Mouse (Mus musculus): ENCODE results near the gene Agbl1.
"Not testable (repeated sequence)": the region's sequence is repeated elsewhere in the genome, so short reads cannot be mapped to it uniquely, and the experiment has no call there.

The Agbl1 gene

GRCm38 (mm10) chr7:76229311-76229937 is at the start of gene Agbl1:
Agbl1 (plus strand) TSS chr7:76229887.
- no peak for DNase-seq (ENCODE audit: low spot score in 2 of 2)

- peak; percentile 58 to 80 for DNase-seq (ENCODE audit: low spot score in 2 of 2)
These were observed 44.6 kb upstream of the Agbl1 start for GRCm38 (mm10) chr7:76185005-76185658.

- peak; percentile 27 to 43 for DNase-seq (ENCODE audit: low spot score in 2 of 2)
These were observed 44.0 kb upstream of the Agbl1 start for GRCm38 (mm10) chr7:76185681-76186121.

- no peak for DNase-seq (ENCODE audit: low spot score in 2 of 2)
These were observed 11.1 kb upstream of the Agbl1 start for GRCm38 (mm10) chr7:76218546-76218945.

- DNase-seq (ENCODE audit: low spot score in 2 of 2): peak; percentile 30 to 39
These were observed 9.8 kb upstream of the Agbl1 start for GRCm38 (mm10) chr7:76219797-76220469.

- no peak for DNase-seq (ENCODE audit: low spot score in 2 of 2)
These were observed 7.0 kb upstream of the Agbl1 start for GRCm38 (mm10) chr7:76222691-76223090.

GRCm38 (mm10) chr7:76228881-76229280 is 806 bp upstream of the Agbl1 start:
- DNase-seq (ENCODE audit: low spot score in 2 of 2): no peak

- DNase-seq (ENCODE audit: low spot score in 2 of 2): no peak
These were observed 4.6 kb downstream of the Agbl1 start for GRCm38 (mm10) chr7:76234321-76234720.

- DNase-seq (ENCODE audit: low spot score in 2 of 2): no peak
These were observed 7.8 kb downstream of the Agbl1 start for GRCm38 (mm10) chr7:76237497-76237896.

- not testable (repeated sequence) for DNase-seq (ENCODE audit: low spot score in 2 of 2)
These were observed 15.2 kb downstream of the Agbl1 start for GRCm38 (mm10) chr7:76244839-76245238.

GRCm38 (mm10) chr7:76275061-76275460 is 45.4 kb downstream of the Agbl1 start:
- DNase-seq (ENCODE audit: low spot score in 2 of 2): no peak

GRCm38 (mm10) chr7:76282831-76283230 is 53.1 kb downstream of the Agbl1 start:
- no peak for DNase-seq (ENCODE audit: low spot score in 2 of 2)

- peak; percentile 32 to 46 for DNase-seq (ENCODE audit: low spot score in 2 of 2)
These were observed 57.8 kb downstream of the Agbl1 start for GRCm38 (mm10) chr7:76287531-76287930.

GRCm38 (mm10) chr7:76321866-76322553 is 92.3 kb downstream of the Agbl1 start:
- no peak for DNase-seq (ENCODE audit: low spot score in 2 of 2)

GRCm38 (mm10) chr7:76326091-76326490 is 96.4 kb downstream of the Agbl1 start:
- DNase-seq (ENCODE audit: low spot score in 2 of 2): no peak

GRCm38 (mm10) chr7:76339308-76339707 is 109.6 kb downstream of the Agbl1 start:
- DNase-seq (ENCODE audit: low spot score in 2 of 2): no peak

- DNase-seq (ENCODE audit: low spot score in 2 of 2): no peak
These were observed 111.9 kb downstream of the Agbl1 start for GRCm38 (mm10) chr7:76341601-76342000.

GRCm38 (mm10) chr7:76353469-76353868 is 123.8 kb downstream of the Agbl1 start:
- DNase-seq (ENCODE audit: low spot score in 2 of 2): no peak

- DNase-seq (ENCODE audit: low spot score in 2 of 2): peak; percentile 47 to 49
These were observed 124.8 kb downstream of the Agbl1 start for GRCm38 (mm10) chr7:76354510-76354909.

GRCm38 (mm10) chr7:76371269-76371668 is 141.6 kb downstream of the Agbl1 start:
- no peak for DNase-seq (ENCODE audit: low spot score in 2 of 2)

GRCm38 (mm10) chr7:76379493-76379892 is 149.8 kb downstream of the Agbl1 start:
- DNase-seq (ENCODE audit: low spot score in 2 of 2): peak; percentile 23 to 33

- no peak for DNase-seq (ENCODE audit: low spot score in 2 of 2)
These were observed 152.3 kb downstream of the Agbl1 start for GRCm38 (mm10) chr7:76381986-76382385.

All from right cerebral cortex, postnatal 10 days (tissue).